Mouse (Mus musculus): ENCODE results near the gene Gm20388. TPM values are rescaled to one million over a fixed set of nuclear protein-coding genes. Genes with fewer than 3 reads are reported as not detected.

Gene Gm20388
- polyA plus RNA-seq, 1 experiment from 2014 or later = not detected

- no peak overlapping the region for H3K4me2 ChIP-seq (replicated peaks; ENCODE audit: low read depth)
Measured at GRCm38 (mm10) chr8:124264032-124264431, 4353.4 kb downstream of the Gm20388 start.

GRCm38 (mm10) chr8:124264671-124265070 lies 4354.0 kb downstream of the Gm20388 start:
- 81% methylated on average over 12 of the region's 12 CpGs for WGBS
- no peak for TF ChIP-seq EP300 (optimal IDR thresholded peaks at IDR 0.05)
- TF ChIP-seq CTCF (IDR thresholded peaks at IDR 0.05; ENCODE audit: low read depth) = no peak

More at GRCm38 (mm10) chr8:124264032-124264431, 4353.4 kb downstream of the Gm20388 start:
- H3K4me1 ChIP-seq (replicated peaks; ENCODE audit: control insufficient read depth, insufficient read depth) = peaks cover 13% of the 10 kb centered on the region
- no peak overlapping the region for H3K9ac ChIP-seq (ENCODE audit: low read length)
- ATAC-seq (ENCODE audit: low FRiP score, low TSS enrichment) (no peak), DNase-seq (ENCODE audit: low spot score) (no peak)
- peak overlapping the region; percentile 45 for H3K27ac ChIP-seq (replicated peaks)
- no peaks in the 10 kb centered on the region for H3K27me3 ChIP-seq (ENCODE audit: control insufficient read depth, insufficient read depth, low read length)
- 46% methylated on average over 8 of the region's 8 CpGs for WGBS
- no peaks in the 10 kb centered on the region for H3K9me3 ChIP-seq (ENCODE audit: control insufficient read depth, low read length)
- TF ChIP-seq CTCF (IDR thresholded peaks at IDR 0.05; ENCODE audit: low read depth) (no peak), EP300 (optimal IDR thresholded peaks at IDR 0.05) (no peak)
- no peak overlapping the region for H3K4me3 ChIP-seq (ENCODE audit: low read depth, low read length)
- H3K36me3 ChIP-seq (ENCODE audit: control insufficient read depth, insufficient read depth, low read length) = no peaks in the 10 kb centered on the region

GRCm38 (mm10) chr8:124265130-124265529 lies 4354.5 kb downstream of the Gm20388 start:
- ATAC-seq (ENCODE audit: low FRiP score, low TSS enrichment) = 0 out of 2 replicates have a peak, but pooled peaks have one; percentile 2
- peaks cover 12% of the 10 kb centered on the region for H3K4me1 ChIP-seq (replicated peaks; ENCODE audit: control insufficient read depth, insufficient read depth)
- 67% methylated on average over 2 of the region's 2 CpGs for WGBS
- no peak overlapping the region for H3K4me2 ChIP-seq (replicated peaks; ENCODE audit: low read depth)
- H3K27me3 ChIP-seq (ENCODE audit: control insufficient read depth, insufficient read depth, low read length) = no peaks in the 10 kb centered on the region
- peak overlapping the region; percentile 36; the same call in 1 of the 2 replicates for H3K27ac ChIP-seq (replicated peaks)
- no peaks in the 10 kb centered on the region for H3K9me3 ChIP-seq (ENCODE audit: control insufficient read depth, low read length)
- H3K9ac ChIP-seq (ENCODE audit: low read length) = no peak overlapping the region
- TF ChIP-seq EP300 (optimal IDR thresholded peaks at IDR 0.05) (no peak), CTCF (IDR thresholded peaks at IDR 0.05; ENCODE audit: low read depth) (no peak)
- H3K4me3 ChIP-seq (ENCODE audit: low read depth, low read length) = no peak overlapping the region
- H3K36me3 ChIP-seq (ENCODE audit: control insufficient read depth, insufficient read depth, low read length) = no peaks in the 10 kb centered on the region
- no peak for DNase-seq (ENCODE audit: low spot score)

More at GRCm38 (mm10) chr8:124264671-124265070, 4354.0 kb downstream of the Gm20388 start:
- Histone ChIP-seq H3K27me3 (ENCODE audit: control insufficient read depth, insufficient read depth, low read length) (no peaks in the 10 kb centered on the region), H3K36me3 (ENCODE audit: control insufficient read depth, insufficient read depth, low read length) (no peaks in the 10 kb centered on the region), H3K27ac (replicated peaks) (peak overlapping the region; percentile 45), H3K9ac (ENCODE audit: low read length) (no peak overlapping the region), H3K4me3 (ENCODE audit: low read depth, low read length) (no peak overlapping the region), H3K9me3 (ENCODE audit: control insufficient read depth, low read length) (no peaks in the 10 kb centered on the region), H3K4me2 (replicated peaks; ENCODE audit: low read depth) (no peak overlapping the region), H3K4me1 (replicated peaks; ENCODE audit: control insufficient read depth, insufficient read depth) (peaks cover 12% of the 10 kb centered on the region)
- ATAC-seq (ENCODE audit: low FRiP score, low TSS enrichment) (no peak), DNase-seq (ENCODE audit: low spot score) (no peak)

DNA sequence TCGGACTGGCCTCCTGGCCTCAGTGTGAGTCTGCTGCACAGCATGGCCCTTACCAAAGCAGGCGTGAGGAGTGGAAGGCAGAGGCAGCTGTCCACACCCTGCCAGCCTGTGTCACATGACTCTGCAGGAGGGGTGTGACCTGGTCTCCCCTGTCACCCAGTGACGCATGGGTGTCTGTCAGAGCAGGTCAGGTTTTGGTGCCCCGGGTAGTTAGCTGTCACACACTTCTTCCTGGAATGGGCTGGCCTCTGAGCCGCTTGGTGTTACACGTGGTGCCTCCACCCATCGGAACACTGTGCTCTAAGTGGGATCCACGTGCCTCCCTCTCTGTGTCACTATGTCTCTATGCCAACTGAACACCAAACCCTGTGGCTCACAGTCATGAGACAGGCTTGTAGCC lies 4355.2 kb downstream of the Gm20388 start:
- H3K4me1 ChIP-seq (replicated peaks; ENCODE audit: control insufficient read depth, insufficient read depth) = peaks cover 12% of the 10 kb centered on the region
- peak; percentile 86 for DNase-seq (ENCODE audit: low spot score)
- WGBS = 46% methylated on average over 8 of the region's 8 CpGs

GRCm38 (mm10) chr8:124267206-124267605 lies 4356.6 kb downstream of the Gm20388 start:
- 0 out of 2 replicates have a peak overlapping the region, but pooled peaks have one; percentile 2 for H3K27ac ChIP-seq (replicated peaks)
- no peak overlapping the region for H3K4me3 ChIP-seq (ENCODE audit: low read depth, low read length)
- H3K9me3 ChIP-seq (ENCODE audit: control insufficient read depth, low read length) = no peaks in the 10 kb centered on the region
- WGBS = 74% methylated on average over 4 of the region's 4 CpGs
- H3K4me1 ChIP-seq (replicated peaks; ENCODE audit: control insufficient read depth, insufficient read depth) = peaks cover 12% of the 10 kb centered on the region
- no peak for ATAC-seq (ENCODE audit: low FRiP score, low TSS enrichment)
- no peaks in the 10 kb centered on the region for H3K36me3 ChIP-seq (ENCODE audit: control insufficient read depth, insufficient read depth, low read length)
- H3K27me3 ChIP-seq (ENCODE audit: control insufficient read depth, insufficient read depth, low read length) = no peaks in the 10 kb centered on the region
- TF ChIP-seq CTCF (IDR thresholded peaks at IDR 0.05; ENCODE audit: low read depth) (no peak), EP300 (optimal IDR thresholded peaks at IDR 0.05) (no peak)
- H3K4me2 ChIP-seq (replicated peaks; ENCODE audit: low read depth) = no peak overlapping the region
- H3K9ac ChIP-seq (ENCODE audit: low read length) = no peak overlapping the region
- DNase-seq (ENCODE audit: low spot score) = no peak

More for the DNA sequence above, 4355.2 kb downstream of the Gm20388 start:
- H3K9ac ChIP-seq (ENCODE audit: low read length) = no peak overlapping the region
- TF ChIP-seq CTCF (IDR thresholded peaks at IDR 0.05; ENCODE audit: low read depth) (no peak), EP300 (optimal IDR thresholded peaks at IDR 0.05) (no peak)
- no peaks in the 10 kb centered on the region for H3K36me3 ChIP-seq (ENCODE audit: control insufficient read depth, insufficient read depth, low read length)
- H3K9me3 ChIP-seq (ENCODE audit: control insufficient read depth, low read length) = no peaks in the 10 kb centered on the region
- H3K4me2 ChIP-seq (replicated peaks; ENCODE audit: low read depth) = no peak overlapping the region
- no peaks in the 10 kb centered on the region for H3K27me3 ChIP-seq (ENCODE audit: control insufficient read depth, insufficient read depth, low read length)
- H3K27ac ChIP-seq (replicated peaks) = peak overlapping the region; percentile 36; the same call in 1 of the 2 replicates
- ATAC-seq (ENCODE audit: low FRiP score, low TSS enrichment) = peak; percentile 97
- no peak overlapping the region for H3K4me3 ChIP-seq (ENCODE audit: low read depth, low read length)

DNA sequence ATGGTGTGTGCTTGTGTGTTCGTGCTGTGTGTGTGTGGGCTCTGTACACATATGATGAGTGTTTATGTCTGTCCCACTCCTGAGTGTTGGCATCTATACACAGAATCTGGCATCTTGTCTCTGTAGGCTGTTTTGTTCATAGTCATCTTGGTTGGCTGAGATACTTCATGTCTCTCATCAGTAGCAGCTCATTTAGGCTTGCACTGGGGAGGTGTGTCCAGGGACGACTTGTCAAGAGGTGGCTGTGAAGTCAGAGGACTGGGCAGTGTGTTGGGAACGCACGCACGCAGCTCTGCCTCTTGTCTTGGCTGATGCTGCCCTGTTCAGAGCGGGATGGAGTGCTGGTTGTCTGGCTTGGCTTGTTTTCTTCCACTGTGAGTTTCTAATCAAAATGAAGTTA lies 4359.9 kb downstream of the Gm20388 start:
- Histone ChIP-seq H3K36me3 (ENCODE audit: control insufficient read depth, insufficient read depth, low read length) (no peaks in the 10 kb centered on the region), H3K4me3 (ENCODE audit: low read depth, low read length) (no peak overlapping the region), H3K9ac (ENCODE audit: low read length) (no peak overlapping the region), H3K27me3 (ENCODE audit: control insufficient read depth, insufficient read depth, low read length) (no peaks in the 10 kb centered on the region), H3K4me1 (replicated peaks; ENCODE audit: control insufficient read depth, insufficient read depth) (peaks cover 1% of the 10 kb centered on the region; the same call in 1 of the 2 replicates), H3K27ac (replicated peaks) (no peak overlapping the region), H3K4me2 (replicated peaks; ENCODE audit: low read depth) (no peak overlapping the region), H3K9me3 (ENCODE audit: control insufficient read depth, low read length) (no peaks in the 10 kb centered on the region)
- 86% methylated on average over 6 of the region's 6 CpGs for WGBS
- no peak for TF ChIP-seq EP300 (optimal IDR thresholded peaks at IDR 0.05)
- no peak for TF ChIP-seq CTCF (IDR thresholded peaks at IDR 0.05; ENCODE audit: low read depth)
- ATAC-seq (ENCODE audit: low FRiP score, low TSS enrichment) (no peak), DNase-seq (ENCODE audit: low spot score) (no peak)
